Mouse (Mus musculus) mesoderm, embryonic 11.5 days (tissue): ENCODE data around the gene Ube2s.

ENCODE experiments used
- DNase-seq: peaks from one replicate; pipeline ENCODE4 v3.0.0-alpha.2; 2012; ENCODE audit warnings: low read depth, low spot score

The Ube2s gene

DNA sequence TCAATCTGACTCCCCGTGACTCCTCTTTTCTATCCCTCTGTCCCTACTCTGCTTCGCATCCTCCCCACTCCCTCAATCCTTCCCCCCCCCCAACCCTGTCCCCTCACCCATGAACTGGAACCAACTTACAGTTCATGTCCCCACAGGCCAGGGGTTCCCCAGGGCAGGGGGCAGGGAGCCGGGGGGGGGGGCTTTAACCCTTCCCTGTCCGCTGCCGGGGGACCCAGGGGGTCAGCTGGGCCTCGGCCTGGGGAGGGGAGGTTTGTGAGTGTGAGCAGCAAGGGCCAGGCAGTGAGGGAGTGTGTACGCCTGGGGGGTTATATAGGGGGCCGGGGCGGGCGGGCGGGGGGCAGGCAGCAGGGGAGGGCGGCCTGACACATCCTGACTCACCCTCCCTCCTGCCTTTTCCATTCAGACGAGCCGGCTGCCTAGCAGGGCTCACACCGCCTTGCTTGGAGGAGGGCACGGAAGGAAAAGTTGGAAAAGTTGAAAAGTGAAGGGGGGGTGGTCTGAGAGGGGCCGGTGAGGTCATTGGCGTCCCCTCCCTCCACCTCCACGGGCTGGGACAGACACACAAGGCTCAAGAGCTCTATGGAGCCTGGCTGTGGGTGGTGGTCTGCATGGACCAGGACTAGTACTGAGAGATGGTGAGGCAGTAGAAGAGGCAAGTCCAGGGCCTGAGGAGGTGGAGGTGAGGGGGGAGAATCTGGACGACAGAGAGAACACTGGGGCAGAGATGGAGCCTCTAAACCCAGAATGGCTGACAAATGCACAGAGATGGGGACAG is 34.3 kb downstream of the Ube2s start:
- no peak for DNase-seq

DNA sequence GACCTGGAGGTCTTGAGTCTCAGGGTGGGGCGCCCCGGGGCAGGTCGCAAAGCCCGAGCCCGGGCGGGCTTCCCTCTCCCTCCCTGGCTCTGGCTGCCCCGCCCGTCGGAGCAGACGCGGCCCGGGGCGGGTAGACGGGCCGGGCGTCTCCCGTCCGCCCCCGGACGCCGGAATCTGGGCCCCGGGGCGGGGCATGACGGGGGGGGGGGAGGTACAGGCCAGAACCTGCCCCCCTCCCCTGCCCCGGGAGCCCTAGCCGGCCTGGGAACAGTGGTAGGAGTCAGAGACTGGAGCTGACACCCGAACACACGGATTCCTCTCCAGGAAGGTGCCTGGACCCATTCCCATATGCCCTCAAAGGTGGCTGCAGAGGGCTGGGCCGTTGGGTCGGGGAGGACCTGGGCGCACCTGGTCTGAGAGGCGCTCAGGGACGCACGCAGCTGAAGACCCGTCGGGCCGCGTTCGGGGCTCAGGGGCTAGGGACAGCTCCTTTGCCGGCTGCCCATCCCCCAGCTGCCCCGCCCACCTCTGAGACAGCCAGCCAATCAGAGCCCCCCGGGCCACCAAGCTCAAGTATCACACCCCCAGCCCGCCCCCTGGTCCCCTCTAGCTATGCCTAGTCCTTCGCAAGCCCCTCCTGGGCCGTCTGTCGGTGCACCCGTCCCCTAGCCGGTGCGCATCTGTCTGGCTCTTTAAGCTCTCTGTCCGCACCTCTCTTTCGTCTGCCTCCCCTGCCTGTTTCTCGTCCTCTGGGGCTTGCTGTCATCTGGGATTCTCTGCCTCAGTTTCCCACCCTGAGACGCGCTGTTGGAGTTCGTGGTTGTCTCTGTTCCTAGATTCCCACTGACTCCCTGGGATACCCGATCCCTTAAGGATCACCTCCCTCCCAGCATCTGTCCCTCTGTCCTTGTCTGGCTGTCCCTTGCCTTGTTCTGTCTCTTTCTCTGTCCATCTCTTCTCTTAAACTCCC is 35.2 kb downstream of the Ube2s start:
- DNase-seq = peak; percentile 81

DNA sequence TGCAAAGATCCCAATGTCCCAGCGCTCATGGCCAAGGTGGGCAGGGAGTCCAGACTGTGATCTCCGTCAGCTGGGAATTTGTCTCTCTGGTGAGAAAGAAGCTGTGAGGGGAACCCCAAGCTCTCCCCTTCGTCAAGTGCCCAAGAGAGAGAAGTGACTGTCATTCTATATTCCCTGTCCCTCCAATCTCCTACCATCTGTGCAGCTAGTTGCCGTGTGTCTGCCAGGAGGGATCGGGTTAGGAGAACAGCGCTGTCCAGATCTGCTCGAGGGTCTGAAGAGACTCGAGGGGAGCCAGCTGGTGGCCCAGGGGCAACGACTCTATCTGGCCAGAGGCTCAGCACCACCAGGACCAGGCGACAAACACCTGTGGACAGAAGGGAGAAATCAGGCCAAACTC is 36.3 kb downstream of the Ube2s start:
- DNase-seq = no peak

DNA sequence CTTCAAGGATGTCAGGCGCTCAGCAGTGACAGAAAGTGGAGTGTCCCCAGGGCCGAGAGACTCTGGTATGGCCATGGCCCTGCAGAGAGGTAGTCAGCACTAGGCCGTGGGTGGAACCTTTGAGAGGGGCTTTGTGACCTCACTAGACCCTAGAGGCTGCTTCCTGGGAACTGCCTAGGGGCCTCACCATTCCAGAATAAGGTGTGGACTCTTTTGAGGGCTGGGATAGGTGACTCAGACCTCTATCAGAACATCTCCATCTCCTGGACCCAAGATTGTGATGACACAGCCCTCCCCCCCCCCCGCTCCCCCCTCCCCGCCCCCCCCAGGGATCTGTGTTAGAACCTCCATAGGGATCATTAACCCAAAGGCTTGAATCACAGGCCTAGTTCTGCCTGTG is 41.2 kb downstream of the Ube2s start, which contains the start of gene Fam71e2:
Fam71e2 (minus strand) TSS at position 101 of the 400 bp plus-strand sequence.
- no peak for DNase-seq

DNA sequence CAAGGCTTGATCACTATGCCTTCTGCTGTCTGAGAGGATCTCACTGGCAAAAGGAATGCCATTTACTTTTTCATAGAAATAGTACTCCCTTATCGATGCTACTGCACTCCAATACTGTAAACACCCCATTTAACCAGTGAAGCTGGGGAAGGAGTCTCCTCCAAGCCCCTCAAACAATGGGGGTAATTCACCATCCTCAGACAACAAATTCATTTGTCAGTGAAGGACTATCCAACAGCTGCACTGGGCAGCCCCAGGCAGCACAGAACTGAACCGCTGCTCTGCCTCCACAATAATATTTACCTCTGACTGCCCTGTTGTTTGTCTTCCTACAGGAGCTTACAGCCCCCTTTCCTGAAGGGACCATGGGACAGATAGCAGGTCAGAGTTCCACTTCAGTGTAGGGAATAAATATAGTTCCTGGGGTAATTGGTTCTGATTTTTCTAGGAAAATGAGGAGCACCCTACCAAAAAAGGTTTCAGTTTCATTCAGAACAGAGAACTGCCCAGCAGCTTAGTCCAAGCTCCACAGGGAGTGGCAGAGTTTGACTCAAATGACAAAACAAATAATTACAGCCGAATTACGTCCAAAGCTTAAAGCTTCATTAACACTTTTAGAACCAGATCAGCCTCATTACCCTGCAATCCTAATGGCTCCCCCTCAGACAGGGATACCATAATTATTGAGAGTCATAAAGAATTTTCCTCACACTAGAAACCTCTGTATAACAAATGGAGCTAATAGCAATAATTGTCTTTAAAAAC is 47.3 kb downstream of the Ube2s start:
- no peak for DNase-seq

DNA sequence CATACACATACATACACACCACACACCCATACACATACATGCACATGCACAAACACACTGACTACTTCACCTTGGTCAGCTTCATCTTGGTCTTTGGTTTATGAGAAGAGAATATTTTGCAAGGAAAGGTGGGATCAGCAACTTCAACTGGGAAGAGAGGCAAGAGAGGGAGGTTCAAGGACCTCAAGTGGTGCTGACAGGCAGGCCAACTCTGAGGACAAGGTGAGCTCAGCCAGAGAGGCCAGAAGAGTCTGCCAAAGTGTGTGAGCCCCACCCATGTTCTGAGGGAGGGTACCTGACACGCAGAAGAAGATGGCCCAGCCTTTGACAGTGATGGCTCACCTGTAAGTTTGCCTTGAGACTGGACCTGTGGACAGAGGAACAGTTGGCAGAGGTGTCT is 52.7 kb downstream of the Ube2s start:
- no peak for DNase-seq

DNA sequence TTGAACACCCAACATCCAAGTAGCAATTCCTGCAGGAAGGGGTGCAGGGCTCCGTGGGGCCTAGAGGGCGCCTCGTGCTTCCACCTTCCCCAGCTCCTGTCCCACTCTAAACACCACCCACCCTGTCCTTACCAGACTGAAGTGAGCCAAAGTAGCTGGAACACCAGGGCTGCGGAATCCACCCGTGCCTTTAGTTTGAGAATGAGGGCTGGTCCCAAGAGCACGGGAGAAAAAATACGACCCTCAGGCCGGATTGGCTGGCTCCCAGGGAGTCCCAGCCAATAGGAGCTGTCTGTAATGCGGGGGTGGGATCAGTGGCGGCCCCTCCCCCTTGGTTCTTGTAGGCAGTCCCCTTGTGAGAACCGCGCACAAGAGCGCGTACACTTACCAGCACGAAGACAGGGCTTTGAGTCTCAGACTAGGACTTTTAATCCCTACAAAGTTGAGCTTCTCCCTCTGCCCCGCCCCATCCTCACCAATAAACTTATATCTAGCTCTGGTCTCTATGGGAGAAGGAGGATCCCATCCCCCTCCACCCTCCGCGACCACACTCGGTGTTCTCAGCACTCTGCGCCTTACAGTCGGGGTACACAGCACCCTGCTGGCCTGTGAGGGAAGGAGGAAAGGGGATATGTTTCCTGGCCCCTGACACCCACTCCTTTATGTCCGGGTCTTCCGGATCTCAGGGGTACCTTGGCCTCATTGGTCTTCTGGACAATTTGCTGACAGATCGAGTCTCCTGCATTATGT is 59.4 kb downstream of the Ube2s start, which contains the start of gene Cox6b2:
Cox6b2 (minus strand) TSS at position 274 of the 750 bp plus-strand sequence.
- peak; percentile 91 for DNase-seq

DNA sequence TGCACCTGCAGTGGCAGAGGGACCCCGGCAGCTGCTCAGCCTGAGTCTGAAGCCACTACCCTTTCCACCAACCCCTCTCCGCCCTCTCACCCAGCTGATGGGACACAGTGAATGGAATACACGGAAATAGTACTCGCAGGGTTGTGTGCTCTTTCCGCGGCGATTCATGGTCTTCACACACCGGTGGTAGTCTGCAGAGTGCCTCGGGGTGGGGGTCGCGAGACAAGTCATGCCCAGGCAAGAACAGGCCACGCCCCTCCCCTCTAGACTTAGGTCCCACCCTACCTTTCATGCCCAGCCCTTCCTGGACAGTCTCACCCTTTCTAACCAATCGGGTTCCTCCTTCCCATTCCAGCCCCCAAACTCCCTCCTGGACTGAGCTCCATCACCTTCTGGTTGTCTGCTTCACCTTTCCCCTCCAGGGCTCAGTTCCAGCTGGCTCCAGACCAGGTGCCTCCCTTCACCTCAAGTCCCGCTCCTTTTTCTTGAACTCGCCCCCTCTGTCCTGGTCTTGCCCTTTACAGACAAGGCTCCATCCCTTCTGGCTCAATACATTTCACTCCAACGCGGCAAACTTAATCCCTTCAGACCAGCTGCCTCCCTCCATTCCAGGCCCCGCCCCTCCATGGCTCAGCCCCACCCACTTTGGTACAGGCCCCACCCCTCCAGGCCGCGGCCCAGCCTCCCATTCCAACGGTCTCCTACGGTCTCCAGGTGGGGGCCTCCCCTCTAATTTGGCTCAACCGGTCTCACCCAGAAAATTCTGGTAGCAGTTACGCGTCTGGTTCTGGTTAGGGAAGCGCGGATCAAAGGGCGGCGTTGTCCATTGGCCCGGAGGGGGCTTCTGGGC is 60.2 kb downstream of the Ube2s start:
- peak; percentile 61 for DNase-seq

DNA sequence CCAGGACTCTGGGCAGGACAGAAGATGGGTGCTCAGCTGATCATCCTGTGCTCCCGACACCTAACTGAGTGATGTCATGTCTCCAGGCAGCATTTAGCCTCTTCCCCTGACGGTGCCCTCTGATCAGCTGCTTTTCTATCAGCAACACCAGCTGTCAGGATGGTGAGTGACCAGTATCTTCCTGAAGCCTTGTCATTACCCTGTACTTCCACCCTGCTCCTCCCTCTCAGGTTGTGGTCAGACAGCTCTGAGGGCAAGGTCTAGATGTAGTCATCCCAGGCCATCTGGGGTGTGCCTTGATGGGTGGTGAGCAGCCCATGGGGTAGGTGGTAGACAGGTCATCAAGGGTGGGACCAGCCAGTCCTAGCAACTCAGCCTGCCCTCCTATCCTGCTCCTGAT is 63.2 kb downstream of the Ube2s start:
- no peak for DNase-seq

DNA sequence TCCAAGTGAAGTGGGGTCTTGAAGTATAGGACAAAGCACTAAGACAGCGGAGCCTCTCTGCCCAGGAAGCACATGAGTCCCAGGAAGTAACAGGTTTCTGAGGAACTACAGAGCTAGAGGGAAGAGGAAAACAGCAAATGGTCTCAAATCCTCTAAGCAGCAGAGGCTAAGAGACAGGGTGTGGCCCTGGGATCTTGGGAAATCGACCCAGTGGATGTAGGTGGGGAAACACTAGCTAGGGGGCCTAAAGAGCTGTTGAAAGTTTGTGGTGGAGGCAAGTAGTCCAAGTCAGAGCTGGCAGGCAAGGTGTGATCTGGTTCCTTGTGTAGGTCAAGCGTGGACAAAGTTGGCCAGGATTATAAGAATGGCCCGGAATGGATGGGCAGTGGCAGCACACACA is 64.1 kb downstream of the Ube2s start:
- DNase-seq = no peak

DNA sequence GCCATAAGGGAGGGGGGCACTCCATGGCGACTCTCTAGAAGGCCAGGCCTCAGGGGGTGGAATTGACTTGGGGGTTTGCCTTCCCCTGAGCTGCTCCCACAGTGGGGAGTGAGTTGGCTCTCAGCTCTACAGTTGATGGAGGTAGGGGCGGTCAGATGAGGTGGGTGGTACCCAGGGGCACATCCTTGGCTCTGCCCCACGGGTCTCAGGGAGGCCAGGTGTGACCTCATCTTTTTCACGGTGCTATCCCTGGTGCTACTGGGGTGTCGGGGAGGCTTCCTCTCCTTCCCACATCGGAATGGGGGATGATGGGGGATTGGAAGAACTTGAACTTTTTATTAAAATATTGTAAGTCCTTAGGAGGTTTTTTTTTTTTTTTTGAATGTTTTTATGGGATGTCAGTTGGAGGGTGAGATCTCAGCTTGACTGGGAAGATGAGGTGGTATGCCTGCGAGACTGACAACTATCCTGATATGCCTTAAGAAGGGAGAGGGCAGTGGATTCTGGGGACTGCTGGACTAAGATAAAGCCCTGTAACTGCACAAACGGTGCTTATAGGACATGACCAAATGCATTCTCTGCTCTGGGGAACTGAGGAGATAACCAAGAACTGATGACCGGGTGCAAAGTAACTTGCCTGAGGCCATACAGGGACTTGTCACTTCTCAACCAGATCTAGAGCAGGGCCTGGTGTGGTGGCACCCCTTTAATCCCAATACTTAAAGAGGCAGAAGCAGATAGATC is 65.1 kb downstream of the Ube2s start:
- DNase-seq = no peak

DNA sequence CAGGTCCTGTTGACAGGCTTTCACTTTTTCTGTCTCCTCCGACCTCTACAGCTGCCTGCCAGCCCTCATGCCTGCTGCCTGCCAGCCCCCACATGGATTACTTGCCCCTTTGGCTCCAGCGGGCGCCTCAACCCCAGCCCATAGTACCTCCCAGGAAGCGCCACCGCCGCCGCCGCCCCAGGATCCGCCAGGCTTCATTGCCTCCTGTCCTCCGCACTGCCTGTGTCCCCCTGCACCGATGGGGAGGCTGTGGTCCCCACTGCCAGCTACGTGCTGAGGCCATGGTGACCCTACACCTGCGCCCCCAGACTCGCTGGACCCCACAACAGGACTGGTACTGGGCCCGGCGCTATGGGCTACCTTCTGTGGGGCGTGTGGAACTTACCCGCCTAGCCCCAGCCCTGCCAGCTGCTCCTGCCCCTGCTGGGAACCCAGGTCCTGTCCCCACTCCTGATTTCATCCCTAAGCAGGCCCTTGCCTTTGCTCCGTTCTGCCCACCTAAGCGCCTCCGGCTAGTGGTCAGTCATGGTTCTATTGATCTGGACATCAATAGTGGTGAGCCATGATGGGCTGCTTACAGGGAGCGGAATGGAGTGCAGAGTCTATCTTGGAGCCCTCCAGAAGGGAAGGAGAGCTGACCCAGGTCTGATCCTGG is 65.9 kb downstream of the Ube2s start:
- DNase-seq = no peak

DNA sequence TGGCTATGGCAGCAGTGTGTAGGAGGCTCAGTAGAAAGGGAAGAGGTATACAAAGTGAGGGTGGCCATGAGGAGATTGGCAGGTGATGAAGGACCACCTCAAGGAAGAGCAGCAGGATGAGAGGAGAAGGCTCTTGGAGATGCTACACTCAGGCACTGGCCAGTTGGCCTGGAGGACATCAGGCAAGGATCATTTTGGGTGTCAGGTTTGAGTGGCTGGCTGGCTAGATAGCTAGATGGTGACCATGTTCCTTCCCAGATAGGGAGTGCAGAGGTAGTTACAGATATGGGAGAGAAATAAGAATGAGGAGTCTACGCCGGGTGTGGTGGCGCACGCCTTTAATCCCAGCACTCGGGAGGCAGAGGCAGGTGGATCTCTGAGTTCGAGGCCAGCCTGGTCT is 67.5 kb downstream of the Ube2s start:
- no peak for DNase-seq
